Mouse (Mus musculus) kidney, adult 2 months (tissue): Measurements from ENCODE around the gene Naa10.

Experiments used
- CTCF ChIP-seq: fragments of 200-500 bp; conservative IDR thresholded peaks from 2 replicates; pipeline ENCODE4 v1.5.1; 2011; ENCODE audit warnings: low read depth, mild to moderate bottlenecking, control low read depth, low read length, moderate library complexity, mixed read lengths; ENCODE audit not compliant: insufficient read depth, insufficient read length
- POLR2A ChIP-seq: fragments of 200-500 bp; IDR thresholded peaks from one replicate; pipeline ENCODE4 v1.6.1; 2011; ENCODE audit warnings: low read depth, low read length, control low read depth

DNA sequence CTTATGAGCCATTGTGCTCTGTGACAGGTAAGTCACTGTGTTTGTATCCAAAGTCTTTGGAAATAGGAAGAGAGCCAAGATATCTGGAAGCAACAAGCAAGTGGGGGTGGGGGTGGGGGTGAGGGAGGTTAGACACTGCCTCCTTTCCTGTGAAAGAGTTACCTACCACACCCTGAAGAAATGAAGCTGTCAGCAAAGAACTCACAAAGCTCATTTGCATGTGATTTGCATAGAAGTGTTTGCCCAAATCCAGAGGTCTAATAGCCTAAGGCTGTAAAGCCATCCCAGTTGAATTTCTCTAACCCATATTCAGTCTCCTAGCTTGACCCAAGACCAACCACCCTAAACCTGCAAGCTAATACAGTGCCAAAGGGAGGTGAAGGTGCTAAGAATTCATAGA is 11.3 kb downstream of the Naa10 start:
- TF ChIP-seq CTCF (no peak), POLR2A (no peak)
